Mouse (Mus musculus): ENCODE data around the gene Acot1. TPM values are rescaled to one million over a fixed set of nuclear protein-coding genes. Genes with fewer than 3 reads are reported as not detected.
"Not testable (repeated sequence)": the region's sequence is repeated elsewhere in the genome, so short reads cannot be mapped to it uniquely, and the experiment has no call there.

Acot1 gene
- total RNA-seq, 2 experiments from 2014 or later, result 15.4 to 17.8 TPM

GRCm38 (mm10) chr12:84013701-84014100 is 4.4 kb downstream of the Acot1 start:
- peak; percentile 23 to 38 for DNase-seq (ENCODE audit: low spot score in 2 of 2)

- not testable (repeated sequence) for DNase-seq (ENCODE audit: low spot score in 2 of 2)
Observed at GRCm38 (mm10) chr12:84020528-84020927, 11.2 kb downstream of the Acot1 start.

- DNase-seq (ENCODE audit: low spot score in 2 of 2), result not testable (repeated sequence)
Observed at GRCm38 (mm10) chr12:84022266-84022665, 13.0 kb downstream of the Acot1 start.

GRCm38 (mm10) chr12:84023052-84023745 is 13.9 kb downstream of the Acot1 start:
- DNase-seq (ENCODE audit: low spot score in 2 of 2), result no peak

- no peak for DNase-seq (ENCODE audit: low spot score in 2 of 2)
Observed at GRCm38 (mm10) chr12:84025888-84026287, 16.6 kb downstream of the Acot1 start.

- not testable (repeated sequence) for DNase-seq (ENCODE audit: low spot score in 2 of 2)
Observed at GRCm38 (mm10) chr12:84028328-84028727, 19.0 kb downstream of the Acot1 start.

GRCm38 (mm10) chr12:84029043-84029442 is 19.8 kb downstream of the Acot1 start:
- DNase-seq (ENCODE audit: low spot score in 2 of 2), result not testable (repeated sequence)

- DNase-seq (ENCODE audit: low spot score in 2 of 2), result peak; percentile 82 to 86
Observed at GRCm38 (mm10) chr12:84030659-84031332, 21.5 kb downstream of the Acot1 start.

- no peak for DNase-seq (ENCODE audit: low spot score in 2 of 2)
Observed at GRCm38 (mm10) chr12:84032854-84033253, 23.6 kb downstream of the Acot1 start.

- DNase-seq (ENCODE audit: low spot score in 2 of 2), result not testable (repeated sequence)
Observed at GRCm38 (mm10) chr12:84033302-84033701, 24.0 kb downstream of the Acot1 start.

- DNase-seq (ENCODE audit: low spot score in 2 of 2), result no peak
Observed at GRCm38 (mm10) chr12:84034108-84034507, 24.8 kb downstream of the Acot1 start.

- peak in 1 of 2 experiments; percentile 14 for DNase-seq (ENCODE audit: low spot score in 2 of 2)
Observed at GRCm38 (mm10) chr12:84038241-84038640, 29.0 kb downstream of the Acot1 start, which contains the start of gene Acot4. Acot4 (plus strand) TSS chr12:84038379.

- DNase-seq (ENCODE audit: low spot score in 2 of 2), result peak; percentile 26 to 40
Observed at GRCm38 (mm10) chr12:84038691-84039111, 29.4 kb downstream of the Acot1 start, which contains the start of gene Gm49366. Gm49366 (plus strand) TSS chr12:84038935.

- no peak for DNase-seq (ENCODE audit: low spot score in 2 of 2)
Observed at GRCm38 (mm10) chr12:84042248-84042647, 33.0 kb downstream of the Acot1 start.

- no peak for DNase-seq (ENCODE audit: low spot score in 2 of 2)
Observed at GRCm38 (mm10) chr12:84044045-84044444, 34.8 kb downstream of the Acot1 start.

GRCm38 (mm10) chr12:84046906-84047305 is 37.6 kb downstream of the Acot1 start:
- DNase-seq (ENCODE audit: low spot score in 2 of 2), result no peak

- not testable (repeated sequence) for DNase-seq (ENCODE audit: low spot score in 2 of 2)
Observed at GRCm38 (mm10) chr12:84050744-84051143, 41.5 kb downstream of the Acot1 start.

GRCm38 (mm10) chr12:84051937-84052474 is 42.7 kb downstream of the Acot1 start, which contains the start of gene Acot3:
Acot3 (plus strand) TSS chr12:84052144.
- DNase-seq (ENCODE audit: low spot score in 2 of 2), result no peak

- DNase-seq (ENCODE audit: low spot score in 2 of 2), result no peak
Observed at GRCm38 (mm10) chr12:84052609-84053008, 43.3 kb downstream of the Acot1 start.

GRCm38 (mm10) chr12:84053173-84053572 is 43.9 kb downstream of the Acot1 start:
- DNase-seq (ENCODE audit: low spot score in 2 of 2), result peak in 1 of 2 experiments; percentile 38

GRCm38 (mm10) chr12:84053679-84054391 is 44.5 kb downstream of the Acot1 start:
- DNase-seq (ENCODE audit: low spot score in 2 of 2), result peak in 1 of 2 experiments; percentile 27
